Mouse (Mus musculus): ENCODE measurements around the gene Gm42906. TPM values are rescaled to one million over a fixed set of nuclear protein-coding genes. Genes with fewer than 3 reads are reported as not detected.

Gene Gm42906
- polyA plus RNA-seq, 1 experiment from 2014 or later = 0.66 TPM

DNA sequence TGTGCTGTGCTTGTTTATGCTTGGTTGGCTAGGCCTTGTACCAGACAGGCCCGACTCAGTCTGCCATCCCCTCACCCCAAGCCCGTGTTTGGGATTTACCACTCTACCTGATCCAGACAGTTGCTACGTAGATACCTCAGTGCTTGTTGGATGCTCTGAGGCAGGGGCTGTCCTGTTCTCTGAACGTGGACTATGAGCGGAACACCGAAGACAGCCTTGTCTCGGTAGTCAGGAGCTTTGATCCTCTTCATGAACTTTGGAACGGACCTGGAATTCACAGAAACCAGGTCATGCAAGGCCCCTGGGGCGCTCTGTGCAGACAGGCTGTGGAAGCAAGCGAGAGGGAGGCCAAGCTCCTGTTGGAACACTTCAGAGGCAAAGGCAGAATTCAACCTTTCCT, 368.6 kb downstream of the Gm42906 start:
- ATAC-seq (no peak), DNase-seq (ENCODE audit: low spot score) (no peak)
- H3K4me3 ChIP-seq (ENCODE audit: low read depth, low read length) = no peak overlapping the region
- peaks cover 36% of the 10 kb centered on the region for H3K36me3 ChIP-seq (ENCODE audit: insufficient read depth, low read length)
- H3K27ac ChIP-seq (ENCODE audit: low read length) = no peak overlapping the region
- H3K9ac ChIP-seq (replicated peaks; ENCODE audit: low read depth) = no peak overlapping the region
- 90% methylated on average over 10 of the region's 10 CpGs for WGBS
- 0 out of 2 replicates have a peak, but pooled peaks cover 4% of the 10 kb centered on the region for H3K9me3 ChIP-seq (ENCODE audit: low read length)
- no peak for TF ChIP-seq CTCF (IDR thresholded peaks at IDR 0.05)
- no peak for TF ChIP-seq EP300 (IDR thresholded peaks at IDR 0.05)
- H3K27me3 ChIP-seq (replicated peaks; ENCODE audit: insufficient read depth, low read length) = no peaks in the 10 kb centered on the region
- peaks cover 10% of the 10 kb centered on the region; the same call in 1 of the 2 replicates for H3K4me1 ChIP-seq (ENCODE audit: insufficient read depth, low read depth, low read length)
- no peak overlapping the region for H3K4me2 ChIP-seq (replicated peaks; ENCODE audit: low read depth, low read length)

DNA sequence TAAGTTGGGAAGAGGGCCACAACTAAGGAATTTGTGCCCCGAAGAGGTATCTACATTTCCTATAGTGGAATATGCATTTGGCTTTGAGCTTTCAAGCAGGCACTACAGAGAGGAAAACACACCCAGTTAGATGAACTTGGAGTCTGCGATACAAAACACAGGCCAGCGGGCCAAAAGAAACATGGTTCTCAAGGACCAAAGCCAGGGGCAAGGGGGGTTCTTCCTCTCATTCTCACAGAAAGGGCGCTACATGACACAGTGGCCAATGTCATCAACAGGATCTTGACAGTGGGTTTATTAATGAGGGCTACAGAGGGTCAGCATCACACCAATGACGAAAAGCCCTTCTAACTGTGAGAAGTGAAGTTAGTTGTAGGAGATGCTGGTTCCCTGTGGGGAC, 370.2 kb downstream of the Gm42906 start:
- H3K4me2 ChIP-seq (replicated peaks; ENCODE audit: low read depth, low read length) = no peak overlapping the region
- no peak overlapping the region for H3K9ac ChIP-seq (replicated peaks; ENCODE audit: low read depth)
- WGBS = 71% methylated on average over 5 of the region's 5 CpGs
- H3K4me1 ChIP-seq (ENCODE audit: insufficient read depth, low read depth, low read length) = peaks cover 10% of the 10 kb centered on the region; the same call in 1 of the 2 replicates
- H3K27ac ChIP-seq (ENCODE audit: low read length) = peak overlapping the region; percentile 81
- no peak for TF ChIP-seq CTCF (IDR thresholded peaks at IDR 0.05)
- no peak for TF ChIP-seq EP300 (IDR thresholded peaks at IDR 0.05)
- no peak for ATAC-seq
- H3K36me3 ChIP-seq (ENCODE audit: insufficient read depth, low read length) = peaks cover 30% of the 10 kb centered on the region
- DNase-seq (ENCODE audit: low spot score) = no peak
- 0 out of 2 replicates have a peak, but pooled peaks cover 4% of the 10 kb centered on the region for H3K9me3 ChIP-seq (ENCODE audit: low read length)
- H3K27me3 ChIP-seq (replicated peaks; ENCODE audit: insufficient read depth, low read length) = no peaks in the 10 kb centered on the region
- H3K4me3 ChIP-seq (ENCODE audit: low read depth, low read length) = no peak overlapping the region

- peak overlapping the region; percentile 81 for H3K27ac ChIP-seq (ENCODE audit: low read length)
- peaks cover 27% of the 10 kb centered on the region for H3K36me3 ChIP-seq (ENCODE audit: insufficient read depth, low read length)
- no peaks in the 10 kb centered on the region for H3K9me3 ChIP-seq (ENCODE audit: low read length)
- no peaks in the 10 kb centered on the region for H3K27me3 ChIP-seq (replicated peaks; ENCODE audit: insufficient read depth, low read length)
- H3K4me1 ChIP-seq (ENCODE audit: insufficient read depth, low read depth, low read length) = peaks cover 10% of the 10 kb centered on the region; the same call in 1 of the 2 replicates
- H3K4me3 ChIP-seq (ENCODE audit: low read depth, low read length) = no peak overlapping the region
- peak; percentile 60 for ATAC-seq
- H3K9ac ChIP-seq (replicated peaks; ENCODE audit: low read depth) = no peak overlapping the region
- DNase-seq (ENCODE audit: low spot score) = peak; percentile 89
- 26% methylated on average over 6 of the region's 6 CpGs for WGBS
- H3K4me2 ChIP-seq (replicated peaks; ENCODE audit: low read depth, low read length) = 0 out of 2 replicates have a peak overlapping the region, but pooled peaks have one; percentile 14
- TF ChIP-seq EP300 (IDR thresholded peaks at IDR 0.05) (peak; percentile 33; the same call in 1 of the 2 replicates), CTCF (IDR thresholded peaks at IDR 0.05) (peak; percentile 81)
Observed at GRCm38 (mm10) chr5:151056920-151057294, 371.1 kb downstream of the Gm42906 start.

DNA sequence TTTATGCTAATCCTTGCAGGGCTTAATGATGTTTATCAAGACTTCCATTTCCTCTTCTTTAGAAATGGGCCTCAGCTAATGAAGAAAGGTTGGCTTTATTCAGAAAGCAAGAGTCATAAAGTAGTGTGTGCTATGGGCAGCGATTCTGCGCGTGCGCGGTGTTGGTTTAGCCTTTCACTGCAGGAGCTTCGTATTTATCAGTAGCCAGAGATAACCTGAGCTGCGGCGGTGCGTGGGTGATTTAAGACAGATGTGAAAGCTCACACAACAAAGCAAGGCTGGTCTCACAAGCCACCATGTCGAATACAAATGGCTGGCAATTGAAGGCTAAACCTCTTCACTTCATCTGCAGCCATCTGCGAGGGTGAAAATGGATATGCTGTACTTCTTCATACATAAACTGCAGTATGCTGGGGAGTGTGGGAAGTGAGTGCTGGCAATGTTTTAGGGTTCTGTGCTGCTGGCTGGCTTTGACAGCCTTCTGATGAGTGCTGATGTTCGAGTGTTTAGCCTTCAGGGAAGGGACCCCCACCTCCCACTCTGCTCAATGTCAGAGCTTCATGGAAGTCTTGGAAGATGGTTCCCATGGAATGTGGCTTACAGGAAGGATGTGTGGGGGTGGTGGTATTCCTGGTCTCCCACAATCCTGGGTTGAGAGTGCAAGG, 371.6 kb downstream of the Gm42906 start:
- H3K4me2 ChIP-seq (replicated peaks; ENCODE audit: low read depth, low read length) = 0 out of 2 replicates have a peak overlapping the region, but pooled peaks have one; percentile 14

DNA sequence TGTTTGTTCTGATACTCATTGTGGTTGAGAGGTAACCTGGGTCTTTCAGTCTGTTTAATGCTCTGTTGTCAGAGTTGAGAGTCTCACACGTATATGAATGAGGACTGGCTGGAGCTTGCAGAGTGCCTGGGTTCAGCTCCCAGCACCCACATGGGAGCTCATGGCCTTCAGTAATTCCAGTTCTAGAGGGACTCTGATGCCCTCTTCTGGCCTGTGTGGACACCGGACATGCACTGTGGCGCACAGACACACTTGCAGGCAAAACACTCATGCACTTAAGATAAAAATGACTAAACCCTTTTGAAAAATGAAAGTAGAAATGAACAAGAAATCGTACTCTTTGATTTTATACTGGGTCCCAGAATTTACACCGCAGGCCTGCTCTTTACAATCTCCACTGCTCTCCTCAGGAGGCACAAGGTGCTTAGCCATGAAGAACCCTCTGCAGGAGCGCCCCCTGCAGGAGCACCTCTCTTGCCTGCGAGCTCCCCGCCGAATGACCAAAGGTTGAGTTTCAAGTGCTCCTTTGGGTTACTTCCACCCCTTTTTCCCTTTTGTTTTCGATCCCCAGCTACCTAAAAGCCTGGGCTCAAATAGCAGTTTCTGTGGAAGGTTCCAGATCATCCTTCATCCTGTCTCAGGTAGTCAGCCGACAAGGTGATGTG, 372.4 kb downstream of the Gm42906 start:
- H3K36me3 ChIP-seq (ENCODE audit: insufficient read depth, low read length) = peaks cover 31% of the 10 kb centered on the region
- ATAC-seq = no peak
- peak overlapping the region; percentile 84 for H3K27ac ChIP-seq (ENCODE audit: low read length)
- H3K4me1 ChIP-seq (ENCODE audit: insufficient read depth, low read depth, low read length) = peaks cover 10% of the 10 kb centered on the region; the same call in 1 of the 2 replicates
- no peak overlapping the region for H3K4me3 ChIP-seq (ENCODE audit: low read depth, low read length)
- H3K27me3 ChIP-seq (replicated peaks; ENCODE audit: insufficient read depth, low read length) = no peaks in the 10 kb centered on the region
- WGBS = 78% methylated on average over 11 of the region's 11 CpGs
- DNase-seq (ENCODE audit: low spot score) = no peak
- no peak overlapping the region for H3K9ac ChIP-seq (replicated peaks; ENCODE audit: low read depth)
- H3K4me2 ChIP-seq (replicated peaks; ENCODE audit: low read depth, low read length) = no peak overlapping the region
- no peaks in the 10 kb centered on the region for H3K9me3 ChIP-seq (ENCODE audit: low read length)
- TF ChIP-seq CTCF (IDR thresholded peaks at IDR 0.05) (peak; percentile 35), EP300 (IDR thresholded peaks at IDR 0.05) (no peak)

More for the DNA sequence above, 371.6 kb downstream of the Gm42906 start:
- Histone ChIP-seq H3K36me3 (ENCODE audit: insufficient read depth, low read length) (peaks cover 24% of the 10 kb centered on the region; the same call in 1 of the 2 replicates), H3K9ac (replicated peaks; ENCODE audit: low read depth) (no peak overlapping the region), H3K27ac (ENCODE audit: low read length) (peak overlapping the region; percentile 81), H3K4me1 (ENCODE audit: insufficient read depth, low read depth, low read length) (peaks cover 10% of the 10 kb centered on the region; the same call in 1 of the 2 replicates), H3K4me3 (ENCODE audit: low read depth, low read length) (no peak overlapping the region), H3K9me3 (ENCODE audit: low read length) (no peaks in the 10 kb centered on the region), H3K27me3 (replicated peaks; ENCODE audit: insufficient read depth, low read length) (no peaks in the 10 kb centered on the region)
- 0 out of 2 replicates have a peak, but pooled peaks have one; percentile 38 for TF ChIP-seq EP300 (IDR thresholded peaks at IDR 0.05)
- no peak for TF ChIP-seq CTCF (IDR thresholded peaks at IDR 0.05)
- 43% methylated on average over 12 of the region's 12 CpGs for WGBS
- ATAC-seq (no peak), DNase-seq (ENCODE audit: low spot score) (peak; percentile 45)

DNA sequence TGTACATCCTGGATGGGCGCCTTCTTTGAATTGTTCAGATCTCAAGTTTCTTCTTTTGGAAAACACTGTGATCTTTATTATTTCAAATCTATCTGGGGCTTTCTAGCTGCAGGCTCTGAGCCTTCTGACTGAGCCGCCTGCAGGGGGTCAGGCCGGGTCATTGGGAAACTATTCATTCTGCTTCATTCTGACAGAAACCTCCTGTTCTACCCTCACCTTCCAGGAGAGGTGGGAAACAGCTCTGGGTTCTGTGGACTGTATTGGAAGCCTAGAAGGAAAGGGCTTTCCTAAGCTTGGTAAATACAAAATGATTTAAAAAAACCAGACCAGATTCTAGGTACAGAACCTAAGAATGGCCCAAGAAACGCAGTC, 373.2 kb downstream of the Gm42906 start:
- DNase-seq (ENCODE audit: low spot score) (no peak), ATAC-seq (no peak)
- H3K4me2 ChIP-seq (replicated peaks; ENCODE audit: low read depth, low read length) = no peak overlapping the region
- H3K9ac ChIP-seq (replicated peaks; ENCODE audit: low read depth) = no peak overlapping the region
- no peaks in the 10 kb centered on the region for H3K9me3 ChIP-seq (ENCODE audit: low read length)
- H3K27me3 ChIP-seq (replicated peaks; ENCODE audit: insufficient read depth, low read length) = no peaks in the 10 kb centered on the region
- H3K27ac ChIP-seq (ENCODE audit: low read length) = peak overlapping the region; percentile 84
- 40% methylated on average over 4 of the region's 4 CpGs for WGBS
- peaks cover 36% of the 10 kb centered on the region for H3K36me3 ChIP-seq (ENCODE audit: insufficient read depth, low read length)
- no peak for TF ChIP-seq CTCF (IDR thresholded peaks at IDR 0.05)
- H3K4me3 ChIP-seq (ENCODE audit: low read depth, low read length) = no peak overlapping the region
- H3K4me1 ChIP-seq (ENCODE audit: insufficient read depth, low read depth, low read length) = peaks cover 10% of the 10 kb centered on the region; the same call in 1 of the 2 replicates

All from lung, postnatal 0 days (tissue).